Mouse (Mus musculus): ENCODE results near the gene Gdi1. TPM values are rescaled to one million over a fixed set of nuclear protein-coding genes. Genes with fewer than 3 reads are reported as not detected.
A peak's percentile ranks its signal among the peaks of the same experiment; 100 is the strongest.
"Not testable (repeated sequence)": the region's sequence is repeated elsewhere in the genome, so short reads cannot be mapped to it uniquely, and the experiment has no call there.

Gdi1 gene
- total RNA-seq, 2 experiments from 2014 or later: 44.8 to 50.9 TPM

GRCm38 (mm10) chrX:74328725-74329161, 23.9 kb downstream of the Gdi1 start, which contains the start of gene Plxna3:
TSS of gene Plxna3 (plus strand) at chrX:74329066.
- peak; percentile 67 for DNase-seq

- DNase-seq: no peak
Observed at GRCm38 (mm10) chrX:74329215-74329671, 24.4 kb downstream of the Gdi1 start.

GRCm38 (mm10) chrX:74330166-74330930, 25.6 kb downstream of the Gdi1 start:
- DNase-seq: no peak

- no peak for DNase-seq
Observed at GRCm38 (mm10) chrX:74352645-74353466, 48.1 kb downstream of the Gdi1 start.

GRCm38 (mm10) chrX:74353467-74353770, 48.6 kb downstream of the Gdi1 start, which contains the start of gene Lage3:
TSS of gene Lage3 (minus strand) at chrX:74353618.
- peak; percentile 70 for DNase-seq

GRCm38 (mm10) chrX:74357069-74357468, 52.3 kb downstream of the Gdi1 start:
- not testable (repeated sequence) for DNase-seq

- no peak for DNase-seq
Observed at GRCm38 (mm10) chrX:74359171-74359570, 54.4 kb downstream of the Gdi1 start.

Small RNA genes lying within 50 kb of the gene (microRNA-seq; reads per million reads assigned to microRNA genes)
- gene Mir7091: 2.5 to 2.8 reads per million in 2 experiments
- gene Mir7092: 0 reads per million in 2 experiments

Other genes with a start within 250 kb of the Gdi1 start
- not detected for gene Opn1mw, start 177.5 kb upstream of the Gdi1 start, total RNA-seq (2021)
- gene Mecp2, start 169.6 kb upstream of the Gdi1 start, total RNA-seq (2021): 10 to 100 TPM; 32.5 to 38.9 TPM
- gene Tex28, start 137.2 kb upstream of the Gdi1 start, total RNA-seq (2021): not detected
- gene Tktl1, start 127.7 kb upstream of the Gdi1 start, total RNA-seq (2021): not detected
- 100 to 1,000 TPM; 113 to 163 TPM for gene Flna, start 55.2 kb upstream of the Gdi1 start, total RNA-seq (2021)
- gene Emd, start 50.3 kb upstream of the Gdi1 start, total RNA-seq (2021): 10 to 100 TPM; 23.3 to 25.2 TPM
- 100 to 1,000 TPM; 163 to 167 TPM for gene Rpl10, start 34.2 kb upstream of the Gdi1 start, total RNA-seq (2021)
- gene Taz, start 23.1 kb upstream of the Gdi1 start, total RNA-seq (2021): 10 to 100 TPM; 41.7 to 47.4 TPM
- 10 to 100 TPM; 62.8 to 69.4 TPM for gene Dnase1l1, start 22.7 kb upstream of the Gdi1 start, total RNA-seq (2021)
- 10 to 100 TPM; 88.7 to 99.7 TPM for gene Atp6ap1, start 7.9 kb upstream of the Gdi1 start, total RNA-seq (2021)
- gene Fam50a, start 8.0 kb downstream of the Gdi1 start, total RNA-seq (2021): 10 to 100 TPM; 27.1 to 31.2 TPM
- gene Plxna3, start 24.1 kb downstream of the Gdi1 start, total RNA-seq (2021): 1 to 10 TPM; 2.5 to 5.8 TPM
- gene Lage3, start 48.6 kb downstream of the Gdi1 start, total RNA-seq (2021): 10 to 100 TPM; 40.6 to 45.2 TPM
- gene Ubl4a, start 68.2 kb downstream of the Gdi1 start, total RNA-seq (2021): 10 to 100 TPM; 51.1 to 51.7 TPM
- 1 to 10 TPM; 4.8 to 5.6 TPM for gene Slc10a3, start 68.4 kb downstream of the Gdi1 start, total RNA-seq (2021)
- 10 to 100 TPM; 18.3 to 18.4 TPM for gene Fam3a, start 88.3 kb downstream of the Gdi1 start, total RNA-seq (2021)
- gene Ikbkg, start 88.3 kb downstream of the Gdi1 start, total RNA-seq (2021): 10 to 100 TPM; 25.1 to 27.5 TPM
- 1 to 10 TPM; 6.9 to 8.2 TPM for gene G6pdx, start 124.2 kb downstream of the Gdi1 start, total RNA-seq (2021)
- not detected for gene Gm6880, start 176.4 kb downstream of the Gdi1 start, total RNA-seq (2021)